Mouse (Mus musculus): ENCODE measurements around the gene AI182371. TPM values are rescaled to one million over a fixed set of nuclear protein-coding genes. Genes with fewer than 3 reads are reported as not detected.

The AI182371 gene
- 0.22 and 0.46 TPM in 2 replicates for polyA plus RNA-seq (2015; fragmentation: Nextera tagmentation; extraction: Ambion mirVana)

- Histone ChIP-seq H3K36me3 (no peaks in the 10 kb centered on the region), H3K27ac (no peak within 1 kb of the TSS), H3K27me3 (no peaks in the 10 kb centered on the region), H3K4me2 (replicated peaks) (no peak within 1 kb of the TSS), H3K4me3 (replicated peaks) (no peak within 1 kb of the TSS), H3K9ac (replicated peaks) (no peak within 1 kb of the TSS), H3K4me1 (replicated peaks) (no peaks in the 10 kb centered on the region), H3K9me3 (no peaks in the 10 kb centered on the region)
- 90% methylated on average over 3 of the region's 3 CpGs for WGBS
- ATAC-seq = no peak
Observed at GRCm38 (mm10) chr2:35101443-35101842, at the start of gene AI182371. Gene AI182371 (minus strand): TSS chr2:35101543.

- Histone ChIP-seq H3K36me3 (peaks cover 91% of the 10 kb centered on the region), H3K4me1 (replicated peaks) (no peaks in the 10 kb centered on the region), H3K9me3 (no peaks in the 10 kb centered on the region), H3K9ac (replicated peaks) (no peak overlapping the region), H3K4me2 (replicated peaks) (no peak overlapping the region), H3K27me3 (no peaks in the 10 kb centered on the region), H3K27ac (no peak overlapping the region), H3K4me3 (replicated peaks) (no peak overlapping the region)
- WGBS = 94% methylated on average over 10 of the region's 10 CpGs
- no peak for ATAC-seq
Observed at GRCm38 (mm10) chr2:35148806-35149205, 47.5 kb upstream of the AI182371 start.

- Histone ChIP-seq H3K27ac (no peak overlapping the region), H3K27me3 (no peaks in the 10 kb centered on the region), H3K9me3 (no peaks in the 10 kb centered on the region), H3K4me3 (replicated peaks) (no peak overlapping the region), H3K36me3 (peaks cover 83% of the 10 kb centered on the region), H3K4me1 (replicated peaks) (no peaks in the 10 kb centered on the region), H3K9ac (replicated peaks) (no peak overlapping the region), H3K4me2 (replicated peaks) (no peak overlapping the region)
- 95% methylated on average over 3 of the region's 3 CpGs for WGBS
- no peak for ATAC-seq
Observed at GRCm38 (mm10) chr2:35141673-35142072, 40.3 kb upstream of the AI182371 start.

GRCm38 (mm10) chr2:35138576-35138975 is 37.2 kb upstream of the AI182371 start:
- H3K4me2 ChIP-seq (replicated peaks) = no peak overlapping the region
- H3K9me3 ChIP-seq = no peaks in the 10 kb centered on the region
- no peak overlapping the region for H3K4me3 ChIP-seq (replicated peaks)
- H3K27me3 ChIP-seq = no peaks in the 10 kb centered on the region
- no peak for ATAC-seq
- no peaks in the 10 kb centered on the region for H3K4me1 ChIP-seq (replicated peaks)
- 0 out of 2 replicates have a peak overlapping the region, but pooled peaks have one; percentile 10 for H3K9ac ChIP-seq (replicated peaks)
- peaks cover 71% of the 10 kb centered on the region for H3K36me3 ChIP-seq
- no peak overlapping the region for H3K27ac ChIP-seq
- WGBS = 90% methylated on average over 1 of the region's 1 CpGs

GRCm38 (mm10) chr2:35133891-35134290 is 32.5 kb upstream of the AI182371 start:
- no peak overlapping the region for H3K27ac ChIP-seq
- H3K27me3 ChIP-seq = no peaks in the 10 kb centered on the region
- no peak for ATAC-seq
- no peak overlapping the region for H3K9ac ChIP-seq (replicated peaks)
- H3K36me3 ChIP-seq = peaks cover 34% of the 10 kb centered on the region
- peaks cover 18% of the 10 kb centered on the region for H3K4me1 ChIP-seq (replicated peaks)
- H3K4me3 ChIP-seq (replicated peaks) = no peak overlapping the region
- 79% methylated on average over 5 of the region's 5 CpGs for WGBS
- no peak overlapping the region for H3K4me2 ChIP-seq (replicated peaks)
- H3K9me3 ChIP-seq = no peaks in the 10 kb centered on the region

GRCm38 (mm10) chr2:35132662-35133055 is 31.3 kb upstream of the AI182371 start:
- Histone ChIP-seq H3K27ac (no peak overlapping the region), H3K4me3 (replicated peaks) (peak overlapping the region; percentile 46), H3K4me1 (replicated peaks) (peaks cover 18% of the 10 kb centered on the region), H3K9ac (replicated peaks) (peak overlapping the region; percentile 43), H3K4me2 (replicated peaks) (peak overlapping the region; percentile 60), H3K9me3 (no peaks in the 10 kb centered on the region), H3K36me3 (peaks cover 27% of the 10 kb centered on the region), H3K27me3 (no peaks in the 10 kb centered on the region)
- 10% methylated on average over 5 of the region's 5 CpGs for WGBS
- no peak for ATAC-seq

- peak overlapping the region; percentile 43 for H3K9ac ChIP-seq (replicated peaks)
- WGBS = under 1% methylated on average over 21 of the region's 21 CpGs
- ATAC-seq = peak; percentile 100
Observed at GRCm38 (mm10) chr2:35131991-35132661, 30.8 kb upstream of the AI182371 start.

GRCm38 (mm10) chr2:35131491-35131890 is 30.1 kb upstream of the AI182371 start:
- Histone ChIP-seq H3K27me3 (no peaks in the 10 kb centered on the region), H3K9ac (replicated peaks) (no peak overlapping the region), H3K4me3 (replicated peaks) (0 out of 2 replicates have a peak overlapping the region, but pooled peaks have one; percentile 46), H3K36me3 (peaks cover 24% of the 10 kb centered on the region), H3K4me1 (replicated peaks) (peaks cover 18% of the 10 kb centered on the region), H3K9me3 (no peaks in the 10 kb centered on the region), H3K27ac (no peak overlapping the region), H3K4me2 (replicated peaks) (peak overlapping the region; percentile 60; the same call in 1 of the 2 replicates)
- ATAC-seq = peak; percentile 45; the same call in 1 of the 2 replicates

More at GRCm38 (mm10) chr2:35131991-35132661, 30.8 kb upstream of the AI182371 start:
- no peaks in the 10 kb centered on the region for H3K27me3 ChIP-seq
- peak overlapping the region; percentile 60 for H3K4me2 ChIP-seq (replicated peaks)
- H3K27ac ChIP-seq = peak overlapping the region; percentile 53; the same call in 1 of the 2 replicates
- H3K36me3 ChIP-seq = peaks cover 26% of the 10 kb centered on the region
- no peaks in the 10 kb centered on the region for H3K9me3 ChIP-seq
- H3K4me3 ChIP-seq (replicated peaks) = peak overlapping the region; percentile 46
- H3K4me1 ChIP-seq (replicated peaks) = peaks cover 18% of the 10 kb centered on the region

- ATAC-seq = no peak
- Histone ChIP-seq H3K27me3 (no peaks in the 10 kb centered on the region), H3K4me2 (replicated peaks) (no peak overlapping the region), H3K9ac (replicated peaks) (no peak overlapping the region), H3K4me3 (replicated peaks) (no peak overlapping the region), H3K4me1 (replicated peaks) (no peaks in the 10 kb centered on the region), H3K36me3 (peaks cover 44% of the 10 kb centered on the region), H3K9me3 (no peaks in the 10 kb centered on the region), H3K27ac (no peak overlapping the region)
- WGBS = 69% methylated on average over 7 of the region's 7 CpGs
Observed at GRCm38 (mm10) chr2:35124716-35125115, 23.4 kb upstream of the AI182371 start.

GRCm38 (mm10) chr2:35110521-35110920 is 9.2 kb upstream of the AI182371 start:
- Histone ChIP-seq H3K9me3 (no peaks in the 10 kb centered on the region), H3K4me3 (replicated peaks) (no peak overlapping the region), H3K4me2 (replicated peaks) (peak overlapping the region; percentile 71), H3K36me3 (no peaks in the 10 kb centered on the region), H3K4me1 (replicated peaks) (peaks cover 7% of the 10 kb centered on the region), H3K27me3 (no peaks in the 10 kb centered on the region), H3K27ac (no peak overlapping the region), H3K9ac (replicated peaks) (0 out of 2 replicates have a peak overlapping the region, but pooled peaks have one; percentile 41)
- no peak for ATAC-seq
- 84% methylated on average over 2 of the region's 2 CpGs for WGBS

GRCm38 (mm10) chr2:35109924-35110304 is 8.6 kb upstream of the AI182371 start:
- no peaks in the 10 kb centered on the region for H3K27me3 ChIP-seq
- peak overlapping the region; percentile 88 for H3K27ac ChIP-seq
- H3K4me1 ChIP-seq (replicated peaks) = peaks cover 7% of the 10 kb centered on the region
- peak overlapping the region; percentile 71 for H3K4me2 ChIP-seq (replicated peaks)
- H3K9me3 ChIP-seq = no peaks in the 10 kb centered on the region
- H3K36me3 ChIP-seq = no peaks in the 10 kb centered on the region
- H3K9ac ChIP-seq (replicated peaks) = peak overlapping the region; percentile 81
- no peak for ATAC-seq
- WGBS = 2% methylated on average over 13 of the region's 13 CpGs
- H3K4me3 ChIP-seq (replicated peaks) = peak overlapping the region; percentile 80

- 1% methylated on average over 62 of the region's 62 CpGs for WGBS
- H3K9ac ChIP-seq (replicated peaks) = peak within 1 kb of the TSS; percentile 81
- H3K4me3 ChIP-seq (replicated peaks) = peak within 1 kb of the TSS; percentile 80
- no peaks in the 10 kb centered on the region for H3K9me3 ChIP-seq
- peak; percentile 97 for ATAC-seq
- peak within 1 kb of the TSS; percentile 71 for H3K4me2 ChIP-seq (replicated peaks)
- peak within 1 kb of the TSS; percentile 88 for H3K27ac ChIP-seq
- no peaks in the 10 kb centered on the region for H3K36me3 ChIP-seq
- no peaks in the 10 kb centered on the region for H3K27me3 ChIP-seq
- peaks cover 7% of the 10 kb centered on the region for H3K4me1 ChIP-seq (replicated peaks)
Observed at GRCm38 (mm10) chr2:35109141-35109923, 8.0 kb upstream of the AI182371 start, which contains the start of gene Cntrl. Gene Cntrl (plus strand): TSS chr2:35109492.
